Comparison of ENCODE assay signal across 8 mouse cellular contexts in genomic region chr6:140712754-140713153, GRCm38 (mm10). TPM values are rescaled to one million over a fixed set of nuclear protein-coding genes. Genes with fewer than 3 reads are reported as not detected.
DNase-seq lines count a peak whose midpoint lies in the region; ATAC-seq and TF ChIP-seq lines count a peak whose summit lies in the region.
"Had no signal": no experiment of that assay in that cellular context is flagged by ENCODE, and none has a peak within 500 bp of the region (broad histone marks: within the 10 kb centered on the region; RNA-seq: fewer than 3 reads in every experiment).

No protein-coding gene starts in this region.

- ATAC-seq in G1E (ENCODE audit: extremely low read depth, insufficient number of reproducible peaks, low FRiP score, poor library complexity, severe bottlenecking), result 0 out of 2 replicates have a peak, but pooled peaks have one; percentile 61
- peak; percentile 73 for ATAC-seq in megakaryocyte, adult 5-6 weeks (ENCODE audit: poor library complexity, severe bottlenecking)

- no peak overlapping the region for H3K27ac ChIP-seq in embryonic facial prominence, embryonic 10.5 days (replicated peaks)

- TF ChIP-seq CTCF in G1E (IDR thresholded peaks at IDR 0.05; ENCODE audit: low read depth, low read length), result peak; percentile 78

- WGBS in embryonic facial prominence, embryonic 10.5 days, result 10% methylated on average over 11 of the region's 11 CpGs

- H3K27me3 ChIP-seq in G1E (ENCODE audit: insufficient read depth, low read length), result no peaks in the 10 kb centered on the region; the same call in 1 of the 2 replicates
- peaks cover 8% of the 10 kb centered on the region; the same call in 1 of the 2 replicates for H3K27me3 ChIP-seq in embryonic facial prominence, embryonic 10.5 days (replicated peaks; ENCODE audit: low read depth, poor library complexity, severe bottlenecking)

- H3K36me3 ChIP-seq in G1E (replicated peaks), result no peaks in the 10 kb centered on the region
- no peaks in the 10 kb centered on the region for H3K36me3 ChIP-seq in embryonic facial prominence, embryonic 10.5 days (replicated peaks)

- H3K9me3 ChIP-seq in G1E (replicated peaks), result peaks cover 12% of the 10 kb centered on the region
- no peaks in the 10 kb centered on the region for H3K9me3 ChIP-seq in embryonic facial prominence, embryonic 10.5 days

- DNase-seq in G1E (ENCODE audit: low spot score), result no peak
- peak; percentile 81 for DNase-seq in adrenal gland, postnatal 10 days
- DNase-seq in embryonic facial prominence, embryonic 10.5 days (ENCODE audit: low spot score), result peak; percentile 64
- DNase-seq in heart, postnatal 10 days, result peak; percentile 70 to 81
- DNase-seq in layer of hippocampus, adult 9-10 months (ENCODE audit: low spot score), result peak; percentile 67
- peak; percentile 47 to 55 for DNase-seq in right cerebral cortex, postnatal 36 days (ENCODE audit: low spot score in 2 of 2)

- no peaks in the 10 kb centered on the region for H3K4me1 ChIP-seq in G1E (ENCODE audit: insufficient read depth, low read depth, low read length)
- H3K4me1 ChIP-seq in embryonic facial prominence, embryonic 10.5 days, result peaks cover 16% of the 10 kb centered on the region

- no peak overlapping the region for H3K4me3 ChIP-seq in G1E (ENCODE audit: low read depth, low read length)
- no peak overlapping the region for H3K4me3 ChIP-seq in embryonic facial prominence, embryonic 10.5 days

- intact Hi-C loops in heart, postnatal 10 days (cut with DNase I), result loop anchor here (2.0 to 5.0 kb wide), 3 partner anchors 68 to 230 kb away; no protein-coding TSS in a partner anchor

RNA-seq across cellular contexts. Expression of gene Gm11077, which starts 16.3 kb away (rescaled TPM):
- not detected in 2 replicates for total RNA-seq in G1E (2014; fragmentation: Nextera tagmentation)
- not detected in 2 replicates for total RNA-seq in G1E (2017)
- polyA plus RNA-seq in G1E (2012), result not detected in 2 replicates
- not detected for total RNA-seq in adrenal gland, postnatal 10 days (2021)
- not detected in 2 replicates for polyA plus RNA-seq in embryonic facial prominence, embryonic 10.5 days (2016; fragmentation: Nextera tagmentation; extraction: Ambion mirVana)
- not detected for total RNA-seq in heart, postnatal 10 days (2021)
- total RNA-seq in megakaryocyte, adult 5-6 weeks (2015), result not detected in 2 replicates
- total RNA-seq in megakaryocyte, adult 5-6 weeks (2017), result not detected in 2 replicates
- polyA plus RNA-seq: liver, embryonic 16.5 days had no signal
